In the genomic region with DNA sequence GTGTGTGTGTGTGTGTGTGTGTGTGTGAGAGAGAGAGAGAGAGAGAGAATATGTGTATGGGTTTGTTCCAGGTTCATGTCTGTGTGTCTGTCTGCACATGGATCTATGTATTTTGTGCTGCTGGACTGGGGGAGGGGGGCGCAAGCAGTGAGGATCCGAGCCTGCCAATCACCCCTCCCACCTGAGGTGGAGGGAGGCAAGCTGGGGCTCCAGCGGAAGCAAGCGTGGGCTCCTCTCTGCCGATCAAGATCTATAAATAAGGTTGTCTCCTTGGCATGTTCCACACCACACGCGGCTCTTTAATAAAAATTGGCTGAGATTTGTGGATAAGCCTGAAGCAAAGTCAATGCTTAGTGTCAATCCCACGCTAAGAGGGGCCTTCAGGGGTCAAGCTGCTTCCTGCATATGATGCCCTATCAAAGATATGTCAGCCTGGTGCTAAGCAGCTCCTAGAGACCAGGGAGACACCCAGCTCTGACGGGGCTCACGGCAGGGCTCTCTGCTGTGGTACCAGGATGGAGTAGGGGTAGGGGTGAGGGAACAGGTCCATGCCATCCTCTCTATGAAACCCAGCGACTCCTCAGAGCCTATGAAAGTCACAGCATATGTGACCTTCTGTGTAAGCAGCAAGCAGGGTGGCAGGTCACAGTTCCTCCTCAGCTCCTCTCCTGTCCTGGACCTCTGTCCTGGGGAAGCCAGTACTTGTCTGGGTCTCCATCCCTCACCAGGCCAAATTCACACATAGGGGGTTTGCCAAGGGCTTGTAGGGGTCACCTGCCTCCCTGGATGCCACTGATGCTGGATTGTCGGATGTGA, we compare ENCODE assay signal across 24 mouse cellular contexts.
A peak's percentile ranks its signal among the peaks of the same experiment; 100 is the strongest.
DNase-seq lines count a peak whose midpoint lies in the region; ATAC-seq lines count a peak whose summit lies in the region.
"Had no signal": no experiment of that assay in that cellular context is flagged by ENCODE, and none has a peak within 500 bp of the region (broad histone marks: within the 10 kb centered on the region; RNA-seq: fewer than 3 reads in every experiment).

No protein-coding gene starts in this region.

- H3K27ac ChIP-seq in midbrain, embryonic 14.5 days (replicated peaks; ENCODE audit: low read depth, low read length), result peak overlapping the region; percentile 63; the same call in 1 of the 2 replicates
- H3K27ac ChIP-seq: embryonic facial prominence, embryonic 12.5 days; kidney, embryonic 15.5 days; liver, embryonic 12.5 days; macrophage; stomach, embryonic 15.5 days had no signal

- peaks cover 16% of the 10 kb centered on the region for H3K4me1 ChIP-seq in midbrain, embryonic 14.5 days (ENCODE audit: control insufficient read depth, insufficient read depth, low read length)
- H3K4me1 ChIP-seq: embryonic facial prominence, embryonic 12.5 days; liver, embryonic 12.5 days; stomach, embryonic 15.5 days had no signal

- H3K9ac ChIP-seq in midbrain, embryonic 14.5 days (replicated peaks; ENCODE audit: low read length), result no peak overlapping the region
- H3K9ac ChIP-seq: embryonic facial prominence, embryonic 12.5 days; forebrain, postnatal 0 days; kidney, embryonic 15.5 days; liver, embryonic 12.5 days; lung, embryonic 14.5 days; stomach, embryonic 15.5 days had no signal

- no peaks in the 10 kb centered on the region for H3K36me3 ChIP-seq in midbrain, embryonic 14.5 days (ENCODE audit: control insufficient read depth, insufficient read depth, low read length)
- H3K36me3 ChIP-seq: embryonic facial prominence, embryonic 12.5 days; kidney, embryonic 15.5 days; liver, embryonic 12.5 days; stomach, embryonic 15.5 days had no signal

- H3K4me3 ChIP-seq in midbrain, embryonic 14.5 days (replicated peaks; ENCODE audit: low read depth, low read length), result no peak overlapping the region
- H3K4me3 ChIP-seq: embryonic facial prominence, embryonic 12.5 days; kidney, embryonic 15.5 days; liver, embryonic 12.5 days; stomach, embryonic 15.5 days had no signal

- 47% methylated on average over 12 of the region's 12 CpGs for WGBS in midbrain, embryonic 14.5 days

- H3K4me2 ChIP-seq in midbrain, embryonic 14.5 days (ENCODE audit: low read length), result no peak overlapping the region
- H3K4me2 ChIP-seq: embryonic facial prominence, embryonic 12.5 days; heart, embryonic 11.5 days; kidney, embryonic 15.5 days; liver, embryonic 12.5 days; lung, embryonic 14.5 days; stomach, embryonic 15.5 days had no signal

- H3K9me3 ChIP-seq in midbrain, embryonic 14.5 days (ENCODE audit: control insufficient read depth, low read length), result no peaks in the 10 kb centered on the region
- H3K9me3 ChIP-seq: embryonic facial prominence, embryonic 12.5 days; kidney, embryonic 15.5 days; liver, embryonic 12.5 days; stomach, embryonic 15.5 days had no signal

- no peaks in the 10 kb centered on the region for H3K27me3 ChIP-seq in midbrain, embryonic 14.5 days (ENCODE audit: control insufficient read depth, insufficient read depth, low read length)
- H3K27me3 ChIP-seq: embryonic facial prominence, embryonic 12.5 days; kidney, embryonic 15.5 days; liver, embryonic 12.5 days; stomach, embryonic 15.5 days had no signal

- DNase-seq in heart, adult 11 months, result peak; percentile 78
- DNase-seq in heart, adult 18-20 months, result no peak
- peak; percentile 38 for DNase-seq in testis, postnatal 10 days (ENCODE audit: low spot score)
- no peak for DNase-seq in testis, postnatal 14 days (ENCODE audit: low spot score)
- DNase-seq in midbrain, embryonic 14.5 days, result peak; percentile 42
- DNase-seq in adrenal gland, adult 8-10 months, result no peak
- no peak for DNase-seq in Muller cell, postnatal 12 days (ENCODE audit: inconsistent ontology term)
- DNase-seq in yolk sac, embryonic 10.5 days (ENCODE audit: low spot score), result no peak
- DNase-seq: adrenal gland, adult 2 months; cerebellum, adult 18-20 months; forebrain, postnatal 0 days; heart, postnatal 14 days; layer of hippocampus, postnatal 36 days; lung, embryonic 14.5 days; retina, postnatal 1 day; spleen, adult 18-20 months; thymus, postnatal 36 days had no signal

- ATAC-seq in midbrain, embryonic 14.5 days (ENCODE audit: low FRiP score, low TSS enrichment), result no peak
- ATAC-seq: forebrain, postnatal 0 days; inflammation-experienced regulatory T-cells, adult 6 months; liver, embryonic 12.5 days had no signal

Comparison
In these comparisons a context has a peak if more than half of its experiments do, and no peak if none do; other contexts are left out.
1. DNase-seq: peak in heart, adult 11 months (single experiment), testis, postnatal 10 days (single experiment) and midbrain, embryonic 14.5 days (single experiment); none in heart, adult 18-20 months (0 of 2), testis, postnatal 14 days (single experiment), adrenal gland, adult 8-10 months (single experiment), Muller cell, postnatal 12 days (single experiment) and yolk sac, embryonic 10.5 days (single experiment).